Mouse (Mus musculus) layer of hippocampus, adult 9-11 months (tissue): ENCODE results near the gene Adgra1.

Experiments
- DNase-seq: peaks from one replicate; pipeline ENCODE4 v3.0.0; 2022

Adgra1 gene

DNA sequence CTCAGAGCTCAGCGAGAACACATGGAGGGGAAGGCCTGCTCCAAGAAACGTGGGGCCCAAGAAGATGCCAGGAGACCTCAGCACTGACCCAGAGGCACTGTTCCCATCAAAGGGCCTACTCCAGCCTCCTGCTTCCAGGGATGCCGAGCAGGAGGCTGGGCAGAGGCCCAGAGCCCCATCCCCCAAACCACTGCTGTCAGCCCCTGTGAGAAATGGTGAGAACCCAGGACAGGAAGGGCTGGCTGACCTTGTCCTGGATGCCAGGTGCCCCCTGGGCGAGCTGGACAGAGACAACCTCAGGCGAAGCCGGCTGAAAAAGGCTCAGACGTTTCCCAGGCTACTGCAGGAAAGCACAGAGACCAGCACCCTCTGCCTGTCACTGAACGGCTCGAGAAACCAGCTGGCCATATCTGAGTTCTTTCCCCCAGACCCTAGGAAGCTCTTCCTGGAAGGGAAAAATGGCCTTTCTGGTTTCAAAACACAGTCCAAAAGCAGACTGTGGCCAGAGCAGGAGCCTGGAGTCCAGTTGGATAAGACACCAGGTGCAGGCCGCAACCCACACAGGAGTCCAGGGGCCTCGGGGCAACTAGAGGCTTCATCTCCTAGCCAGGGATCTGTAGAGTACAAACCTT, 76.3 kb downstream of the Adgra1 start:
- no peak for DNase-seq

DNA sequence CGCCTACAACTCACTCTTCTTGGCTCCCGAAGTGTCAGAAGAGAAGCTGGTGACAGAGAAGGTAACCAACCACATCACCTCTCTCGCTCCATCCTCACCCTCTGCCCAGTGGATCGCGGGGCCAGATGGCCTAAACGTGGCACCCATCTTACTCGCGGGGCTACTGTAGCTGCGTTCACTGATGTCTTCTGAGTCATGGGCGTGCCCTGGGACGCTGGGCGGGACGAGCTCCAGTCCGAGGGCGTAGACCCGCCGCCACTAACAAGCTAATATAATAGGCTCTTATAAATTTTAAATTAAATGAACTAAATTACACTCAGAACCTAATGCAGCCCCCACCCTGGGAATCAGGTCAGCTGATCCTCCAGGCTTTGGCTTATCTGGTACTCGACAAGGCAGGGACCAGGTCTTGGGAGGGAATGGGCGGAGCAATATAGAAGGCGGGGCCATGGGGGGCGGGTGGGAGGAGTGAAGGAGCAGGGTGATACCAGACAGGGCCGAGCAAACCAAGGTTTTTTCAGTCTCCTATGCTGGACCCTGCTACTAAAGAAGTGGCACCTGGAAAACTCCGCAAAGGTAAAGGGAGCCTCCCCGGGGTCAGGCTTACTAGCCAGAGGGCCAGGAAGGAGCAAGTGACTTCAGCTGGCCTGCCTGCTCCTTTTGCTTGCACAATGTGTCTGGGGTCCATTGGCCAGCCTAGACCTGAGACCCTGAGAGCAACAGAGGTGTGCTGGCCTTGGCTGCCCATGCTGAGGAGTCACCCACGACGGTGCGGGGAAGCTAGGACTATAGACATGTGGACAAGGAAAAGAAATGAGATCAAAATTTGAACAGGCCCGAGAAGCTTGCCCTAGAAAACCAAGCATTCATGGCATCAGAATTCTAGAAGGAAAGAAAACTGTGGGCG, 80.4 kb downstream of the Adgra1 start:
- DNase-seq = no peak

DNA sequence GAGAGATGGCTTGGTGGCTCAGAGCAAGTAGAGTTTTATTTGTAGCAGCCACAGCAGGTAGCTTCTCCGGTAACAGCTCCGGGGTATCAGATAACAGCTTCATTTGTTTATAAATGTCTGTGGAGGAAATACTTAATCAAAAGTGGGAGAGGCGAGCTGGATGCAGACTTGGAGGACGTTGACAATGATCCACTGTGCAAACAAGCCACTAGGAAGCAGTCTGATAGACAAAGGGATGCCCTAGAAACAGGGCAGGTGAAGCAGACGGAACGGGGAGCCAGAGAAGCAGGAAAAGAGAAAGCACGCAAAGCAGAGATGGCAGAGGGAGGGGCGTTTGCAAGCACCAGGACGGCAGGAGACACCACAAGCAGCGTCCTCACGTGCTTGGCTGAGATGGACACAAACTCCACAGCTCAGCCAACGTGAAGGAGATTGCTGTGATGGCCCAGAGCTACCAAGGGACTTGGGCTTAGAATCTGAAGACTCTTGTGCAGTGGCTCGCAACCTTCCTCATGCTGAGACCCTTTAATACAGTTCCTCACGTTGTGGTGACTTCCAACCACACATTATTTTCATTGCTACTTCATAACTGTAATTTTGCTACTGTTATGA, 81.8 kb downstream of the Adgra1 start:
- no peak for DNase-seq

DNA sequence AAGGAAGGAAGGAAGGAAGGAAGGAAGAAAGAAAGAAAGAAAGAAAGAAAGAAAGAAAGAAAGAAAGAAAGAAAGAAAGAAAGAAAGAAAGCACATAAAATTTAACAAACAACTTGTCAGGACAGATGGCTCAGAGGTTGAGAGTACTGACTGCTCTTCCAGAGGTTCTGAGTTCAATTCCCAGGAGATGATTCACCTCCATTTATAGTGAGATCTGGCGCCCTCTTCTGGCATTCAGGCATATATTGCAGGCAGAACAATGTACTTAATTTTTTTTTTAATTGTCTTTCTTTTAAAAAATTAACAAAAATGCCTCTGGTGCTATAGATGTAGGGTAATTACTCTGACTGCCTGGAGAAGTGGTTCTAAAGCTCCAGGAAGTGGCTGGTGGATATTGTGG, 82.4 kb downstream of the Adgra1 start:
- no peak for DNase-seq

DNA sequence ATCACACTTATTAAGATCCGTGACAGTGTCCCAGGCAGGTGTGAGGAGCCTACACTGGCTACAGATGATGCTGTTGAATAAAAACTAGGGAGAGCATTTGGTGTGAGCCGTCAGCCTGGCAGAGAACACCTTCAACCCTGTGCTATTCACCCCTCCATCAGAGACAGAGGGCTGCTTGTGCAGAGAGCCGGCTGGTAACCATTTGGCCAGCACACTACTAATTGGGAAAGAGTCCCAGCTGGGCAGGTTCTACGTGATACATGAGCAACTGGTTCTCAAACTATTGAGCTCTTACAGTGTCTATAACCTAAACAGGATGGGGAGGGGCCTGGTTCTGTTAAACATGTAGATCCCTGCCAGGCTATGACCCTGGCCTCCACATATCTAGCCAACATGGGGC, 84.3 kb downstream of the Adgra1 start:
- DNase-seq = no peak
